Mouse (Mus musculus) spleen, adult 2 months (tissue): ENCODE data around the gene Reep6.
A peak's percentile ranks its signal among the peaks of the same experiment; 100 is the strongest.

Source experiments
- CTCF ChIP-seq: fragments of 200-500 bp; IDR thresholded peaks from 2 replicates; pipeline ENCODE4 v1.5.1; 2011; ENCODE audit warnings: mild to moderate bottlenecking, inconsistent platforms; ENCODE audit not compliant: insufficient read depth, insufficient read length, insufficient replicate concordance; ENCODE audit errors: extremely low read depth
- POLR2A ChIP-seq: fragments of 200-500 bp; IDR thresholded peaks from 2 replicates; pipeline ENCODE4 v1.6.1; 2011; ENCODE audit warnings: low read depth, low read length, inconsistent platforms

DNA sequence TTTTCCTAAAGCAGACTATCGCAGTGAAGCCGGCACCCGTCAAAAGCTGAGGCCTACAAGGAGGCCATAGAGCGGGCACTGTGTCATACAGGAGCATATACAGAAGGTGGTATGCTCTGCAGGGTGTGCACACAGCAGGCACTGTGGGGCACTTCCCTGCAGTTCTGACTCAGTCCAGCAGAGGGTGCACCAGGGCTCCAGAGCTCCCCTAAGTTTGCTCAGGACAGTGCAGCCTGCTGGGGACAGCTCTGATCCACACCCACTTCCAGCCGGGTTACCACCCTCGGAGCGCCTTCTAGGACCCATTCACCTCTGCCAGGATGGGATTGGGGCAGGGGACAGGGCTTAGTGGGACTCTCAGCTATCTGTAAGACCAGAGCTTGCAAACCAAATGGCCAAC is 20.5 kb downstream of the Reep6 start:
- TF ChIP-seq CTCF (peak; percentile 95), POLR2A (no peak)
